Mouse (Mus musculus) forebrain, embryonic 10.5 days (tissue): ENCODE results near the gene Zmynd8. TPM values are rescaled to one million over a fixed set of nuclear protein-coding genes. Genes with fewer than 3 reads are reported as not detected.

Experiments used
- DNase-seq: peaks from one replicate; pipeline ENCODE4 v3.0.0-alpha.2; 2017; ENCODE audit warnings: low spot score; ENCODE audit errors: extremely low spot score
- H3K27ac ChIP-seq: fragments of 300-500 bp; sonication (generic); 2 replicates; pipeline ENCODE4 v1.5.1; 2016; ENCODE audit warnings: mild to moderate bottlenecking
- H3K27me3 ChIP-seq: fragments of 300-500 bp; sonication (generic); 2 replicates; pipeline ENCODE4 v1.6.1; 2016; ENCODE audit warnings: mild to moderate bottlenecking; ENCODE audit not compliant: poor library complexity, severe bottlenecking
- H3K36me3 ChIP-seq: fragments of 300-500 bp; sonication (generic); replicated peaks from 2 replicates; pipeline ENCODE4 v1.6.1; 2016; ENCODE audit warnings: mild to moderate bottlenecking, moderate library complexity
- H3K4me1 ChIP-seq: fragments of 300-500 bp; sonication (generic); 2 replicates; pipeline ENCODE4 v1.6.1; 2016
- H3K4me3 ChIP-seq: fragments of 300-500 bp; sonication (generic); 2 replicates; pipeline ENCODE4 v1.5.1; 2016; ENCODE audit warnings: mild to moderate bottlenecking, moderate library complexity
- H3K9me3 ChIP-seq: fragments of 300-500 bp; sonication (generic); 2 replicates; pipeline ENCODE4 v1.6.1; 2016; ENCODE audit warnings: mild to moderate bottlenecking, moderate library complexity
- WGBS: fragments of 180-500 bp; shearing (Covaris S2); methylation state at CpG from one replicate; pipeline ENCODE4 v1.1.7; 2016; 5-methylcytosine and 5-hydroxymethylcytosine counted together
- microRNA-seq: library from miRNA; unstranded; fragments of <30 nt; microRNA quantifications from one replicate; pipeline ENCODE4, GENCODE M21; 2017
- polyA plus RNA-seq: library from polyadenylated mRNA; unstranded; fragments of >200 nt; fragmentation: Nextera tagmentation; extraction: Ambion mirVana; gene quantifications from 2 replicates; pipeline ENCODE4 v1.2.1, GENCODE M21; 2016

The Zmynd8 gene
- polyA plus RNA-seq, 1 experiment from 2014 or later = 60.2 TPM

DNA sequence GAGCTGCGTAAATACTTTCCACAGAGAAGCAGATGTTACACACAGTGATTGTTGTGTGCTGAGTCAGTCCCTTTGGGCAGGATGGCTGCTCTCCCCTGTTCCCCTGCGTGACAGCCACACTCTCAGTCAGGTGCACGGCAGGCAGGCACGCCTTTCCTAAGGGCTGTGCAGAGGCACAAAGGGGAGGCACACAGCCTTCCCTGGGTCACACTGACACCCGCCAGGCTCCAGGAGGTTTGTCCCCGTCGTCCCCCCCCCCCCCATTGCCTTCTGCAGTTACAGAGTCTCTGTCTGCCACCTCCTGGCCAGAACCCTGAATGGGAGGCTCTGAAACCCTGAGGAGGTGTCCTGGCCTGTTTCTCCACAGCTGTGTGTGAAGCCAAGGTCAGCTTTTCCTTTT lies 147.7 kb downstream of the Zmynd8 start:
- no peaks in the 10 kb centered on the region for H3K9me3 ChIP-seq
- no peaks in the 10 kb centered on the region for H3K36me3 ChIP-seq
- no peak overlapping the region for H3K4me3 ChIP-seq
- H3K27ac ChIP-seq = peak overlapping the region; percentile 77
- DNase-seq = peak; percentile 42
- H3K4me1 ChIP-seq = peaks cover 48% of the 10 kb centered on the region
- H3K27me3 ChIP-seq = peaks cover 42% of the 10 kb centered on the region
- 29% methylated on average over 7 of the region's 7 CpGs for WGBS

GRCm38 (mm10) chr2:165748426-165748825 lies 150.4 kb downstream of the Zmynd8 start:
- WGBS = 7% methylated on average over 11 of the region's 11 CpGs
- peak overlapping the region; percentile 68 for H3K27ac ChIP-seq
- H3K4me1 ChIP-seq = peaks cover 69% of the 10 kb centered on the region
- peak overlapping the region; percentile 4; the same call in 1 of the 2 replicates for H3K4me3 ChIP-seq
- H3K36me3 ChIP-seq = no peaks in the 10 kb centered on the region
- peaks cover 59% of the 10 kb centered on the region for H3K27me3 ChIP-seq
- no peaks in the 10 kb centered on the region for H3K9me3 ChIP-seq
- DNase-seq = no peak

GRCm38 (mm10) chr2:165747975-165748374 lies 150.8 kb downstream of the Zmynd8 start:
- peak overlapping the region; percentile 68 for H3K27ac ChIP-seq
- H3K4me3 ChIP-seq = no peak overlapping the region
- 46% methylated on average over 7 of the region's 7 CpGs for WGBS

DNA sequence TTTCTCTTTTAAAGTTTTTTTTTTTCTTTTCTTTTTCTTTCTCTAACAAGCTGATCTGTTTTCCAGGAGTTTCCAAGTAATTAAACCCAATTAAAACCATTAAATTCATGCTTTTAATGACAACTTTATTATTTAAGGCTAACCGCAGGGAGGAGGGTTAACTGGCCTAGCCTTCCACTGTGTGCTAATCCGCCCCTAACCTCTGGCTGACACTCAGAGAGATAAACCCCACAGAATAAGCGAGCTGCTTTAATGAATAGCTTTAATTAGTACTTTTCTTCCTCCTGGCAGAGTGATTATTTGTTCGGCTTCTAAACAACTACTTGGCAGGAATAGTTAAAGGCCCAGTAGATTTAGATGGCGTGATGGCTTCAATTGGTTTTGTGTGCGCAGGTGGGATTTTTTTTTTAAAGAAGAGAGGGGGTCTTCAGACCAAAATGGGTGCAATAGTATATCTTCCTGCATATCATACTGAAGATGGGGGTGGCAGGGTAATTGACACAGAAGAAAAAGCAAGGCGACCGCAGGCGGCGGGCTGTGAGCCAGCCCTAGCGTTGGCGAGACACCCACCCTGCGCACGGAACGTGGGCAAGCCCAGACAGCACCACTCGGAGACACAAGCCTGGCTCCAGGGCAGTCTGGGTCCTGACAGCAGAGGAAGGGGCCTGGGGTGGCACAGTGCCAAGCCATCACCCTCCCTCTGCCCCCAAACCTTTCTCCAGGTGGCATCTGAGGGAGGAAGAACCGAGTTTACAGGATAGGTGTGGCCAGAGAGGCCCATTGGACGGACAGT lies 153.3 kb downstream of the Zmynd8 start:
- Histone ChIP-seq H3K36me3 (no peaks in the 10 kb centered on the region), H3K9me3 (no peaks in the 10 kb centered on the region), H3K27me3 (peaks cover 74% of the 10 kb centered on the region), H3K27ac (peak overlapping the region; percentile 75), H3K4me1 (peaks cover 87% of the 10 kb centered on the region), H3K4me3 (peak overlapping the region; percentile 24; the same call in 1 of the 2 replicates)
- peak; percentile 41 for DNase-seq
- WGBS = 19% methylated on average over 18 of the region's 18 CpGs

More at GRCm38 (mm10) chr2:165747975-165748374, 150.8 kb downstream of the Zmynd8 start:
- no peak for DNase-seq
- Histone ChIP-seq H3K27me3 (peaks cover 63% of the 10 kb centered on the region), H3K9me3 (no peaks in the 10 kb centered on the region), H3K36me3 (no peaks in the 10 kb centered on the region), H3K4me1 (peaks cover 73% of the 10 kb centered on the region)

DNA sequence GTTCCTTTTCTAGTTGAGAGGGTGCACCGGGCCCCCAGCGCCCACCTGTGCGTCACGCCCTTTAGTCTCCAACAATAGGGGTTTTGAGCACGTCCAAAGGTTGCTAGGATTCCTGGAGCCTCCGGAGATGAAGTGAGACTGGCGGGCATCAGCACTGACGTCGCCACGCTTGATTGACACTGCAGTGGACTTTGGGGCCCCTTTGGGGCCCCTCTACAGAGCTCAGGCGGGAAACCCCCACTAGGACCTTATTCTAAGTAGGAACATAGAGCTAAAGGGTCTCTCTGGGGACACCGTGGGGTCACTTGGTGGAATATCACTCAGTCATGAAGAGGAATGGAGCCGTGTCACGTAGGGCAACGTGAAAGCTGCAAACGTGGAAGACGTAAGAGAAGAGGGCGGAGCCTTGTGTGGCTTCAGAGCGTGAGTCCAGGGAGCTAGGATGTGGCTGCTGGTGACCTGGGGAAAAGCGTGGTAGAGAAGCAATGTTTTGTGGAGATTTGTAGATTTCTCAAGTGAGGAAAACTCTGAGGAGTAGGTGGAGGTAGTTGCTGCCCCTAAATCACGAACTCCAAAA lies 156.5 kb downstream of the Zmynd8 start:
- Histone ChIP-seq H3K9me3 (no peaks in the 10 kb centered on the region), H3K4me3 (peak overlapping the region; percentile 24), H3K4me1 (peaks cover 72% of the 10 kb centered on the region), H3K27me3 (peaks cover 57% of the 10 kb centered on the region), H3K27ac (peak overlapping the region; percentile 81), H3K36me3 (no peaks in the 10 kb centered on the region)
- no peak for DNase-seq
- 15% methylated on average over 21 of the region's 21 CpGs for WGBS

GRCm38 (mm10) chr2:165741526-165742050 lies 157.2 kb downstream of the Zmynd8 start:
- H3K4me3 ChIP-seq = peak overlapping the region; percentile 24
- H3K36me3 ChIP-seq = no peaks in the 10 kb centered on the region
- peaks cover 50% of the 10 kb centered on the region for H3K27me3 ChIP-seq
- no peak for DNase-seq
- peaks cover 69% of the 10 kb centered on the region for H3K4me1 ChIP-seq
- H3K27ac ChIP-seq = peak overlapping the region; percentile 81
- H3K9me3 ChIP-seq = no peaks in the 10 kb centered on the region
- 2% methylated on average over 11 of the region's 11 CpGs for WGBS

- H3K9me3 ChIP-seq = no peaks in the 10 kb centered on the region
- H3K4me1 ChIP-seq = peaks cover 66% of the 10 kb centered on the region
- peaks cover 43% of the 10 kb centered on the region for H3K27me3 ChIP-seq
- no peaks in the 10 kb centered on the region for H3K36me3 ChIP-seq
- no peak for DNase-seq
- WGBS = 3% methylated on average over 9 of the region's 9 CpGs
- H3K27ac ChIP-seq = peak overlapping the region; percentile 81
- no peak overlapping the region; the same call in 1 of the 2 replicates for H3K4me3 ChIP-seq
These were observed 157.8 kb downstream of the Zmynd8 start for GRCm38 (mm10) chr2:165740982-165741381.

- Histone ChIP-seq H3K27ac (peak overlapping the region; percentile 81), H3K4me3 (no peak overlapping the region)
- 24% methylated on average over 4 of the region's 5 CpGs for WGBS
These were observed 158.4 kb downstream of the Zmynd8 start for GRCm38 (mm10) chr2:165740381-165740780.

DNA sequence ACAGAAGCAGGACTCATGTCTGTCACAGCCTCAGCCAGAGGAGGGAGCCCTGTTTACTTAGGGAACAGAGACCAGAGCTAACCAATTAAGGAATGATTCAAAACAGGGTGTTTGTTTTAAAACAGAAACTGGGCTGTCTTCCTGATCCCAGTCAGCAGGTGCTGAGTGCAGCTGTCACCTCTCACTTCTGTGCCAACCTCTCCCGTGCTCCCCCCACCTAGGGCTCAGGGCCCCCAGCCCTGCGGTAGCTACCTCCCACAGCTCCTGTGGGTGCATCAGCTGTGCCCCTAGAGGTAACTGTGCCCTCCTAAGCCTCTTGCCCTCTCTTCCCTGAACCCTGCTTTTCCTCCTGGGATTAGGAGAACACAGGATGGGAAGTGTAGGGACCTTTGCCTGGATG lies 162.5 kb downstream of the Zmynd8 start:
- Histone ChIP-seq H3K4me3 (no peak overlapping the region), H3K9me3 (peaks cover 6% of the 10 kb centered on the region; the same call in 1 of the 2 replicates), H3K36me3 (peaks cover 9% of the 10 kb centered on the region; the same call in 1 of the 2 replicates), H3K4me1 (peaks cover 23% of the 10 kb centered on the region), H3K27me3 (0 out of 2 replicates have a peak, but pooled peaks cover 7% of the 10 kb centered on the region), H3K27ac (no peak overlapping the region)
- WGBS = 72% methylated on average over 2 of the region's 2 CpGs
- no peak for DNase-seq

More at GRCm38 (mm10) chr2:165740381-165740780, 158.4 kb downstream of the Zmynd8 start:
- H3K36me3 ChIP-seq = 0 out of 2 replicates have a peak, but pooled peaks cover 2% of the 10 kb centered on the region
- peaks cover 39% of the 10 kb centered on the region for H3K27me3 ChIP-seq
- DNase-seq = no peak
- H3K9me3 ChIP-seq = no peaks in the 10 kb centered on the region; the same call in 1 of the 2 replicates
- H3K4me1 ChIP-seq = peaks cover 60% of the 10 kb centered on the region

Small RNAs within 50 kb of the gene (microRNA-seq; reads per million reads assigned to microRNA genes)
- gene Gm22692 = not detected

Other genes with a start within 250 kb of the Zmynd8 start
- 14.3 and 15.7 TPM in 2 replicates for gene Ncoa3, start 93.6 kb upstream of the Zmynd8 start, polyA plus RNA-seq